Mouse (Mus musculus) lung, embryonic 16.5 days (tissue): Measurements from ENCODE around the gene Map3k12. TPM values are rescaled to one million over a fixed set of nuclear protein-coding genes. Genes with fewer than 3 reads are reported as not detected.

ENCODE experiments used
- ATAC-seq: fragments of 200-750 bp; cut with Nextera tagmentation; 2 replicates; pipeline ENCODE4 v1.8.0; 2017; ENCODE audit warnings: low read depth, mild to moderate bottlenecking, moderate library complexity
- H3K27ac ChIP-seq: fragments of 300-500 bp; sonication (generic); 2 replicates; pipeline ENCODE4 v1.5.1; 2014; ENCODE audit warnings: mild to moderate bottlenecking, control low read depth, low read length
- H3K27me3 ChIP-seq: fragments of 300-500 bp; sonication (generic); 2 replicates; pipeline ENCODE4 v1.6.1; 2014; ENCODE audit warnings: low read depth, low read length, mixed read lengths; ENCODE audit not compliant: control insufficient read depth, insufficient read depth
- H3K36me3 ChIP-seq: fragments of 300-500 bp; sonication (generic); 2 replicates; pipeline ENCODE4 v1.6.1; 2014; ENCODE audit warnings: low read length; ENCODE audit not compliant: control insufficient read depth, insufficient read depth
- H3K4me1 ChIP-seq: fragments of 300-500 bp; sonication (generic); replicated peaks from 2 replicates; pipeline ENCODE4 v1.6.1; 2014; ENCODE audit warnings: low read length, mixed read lengths; ENCODE audit not compliant: control insufficient read depth, insufficient read depth
- H3K4me2 ChIP-seq: fragments of 300-500 bp; sonication (generic); 2 replicates; pipeline ENCODE4 v1.6.1; 2014; ENCODE audit warnings: low read depth, low read length, control low read depth
- H3K4me3 ChIP-seq: fragments of 300-500 bp; sonication (generic); 2 replicates; pipeline ENCODE4 v1.5.1; 2014; ENCODE audit warnings: mild to moderate bottlenecking, low read length, control low read depth
- H3K9ac ChIP-seq: fragments of 300-500 bp; sonication (generic); 2 replicates; pipeline ENCODE4 v1.6.1; 2014; ENCODE audit warnings: low read length, control low read depth
- H3K9me3 ChIP-seq: fragments of 300-500 bp; sonication (generic); 2 replicates; pipeline ENCODE4 v1.6.1; 2016; ENCODE audit warnings: low read length; ENCODE audit not compliant: control insufficient read depth
- WGBS: fragments of 180-500 bp; shearing (Covaris S2); extraction: QIAGEN DNeasy Blood & Tissue Kit; methylation state at CpG from one replicate; pipeline ENCODE4 v1.1.7; 2014; 5-methylcytosine and 5-hydroxymethylcytosine counted together
- polyA plus RNA-seq: library from polyadenylated mRNA; unstranded; fragments of >200 nt; fragmentation: Nextera tagmentation; extraction: Ambion mirVana; gene quantifications from 2 replicates; pipeline ENCODE4 v1.2.1, GENCODE M21; 2015

Gene Map3k12
- polyA plus RNA-seq, 1 experiment from 2014 or later = 13.2 TPM

DNA sequence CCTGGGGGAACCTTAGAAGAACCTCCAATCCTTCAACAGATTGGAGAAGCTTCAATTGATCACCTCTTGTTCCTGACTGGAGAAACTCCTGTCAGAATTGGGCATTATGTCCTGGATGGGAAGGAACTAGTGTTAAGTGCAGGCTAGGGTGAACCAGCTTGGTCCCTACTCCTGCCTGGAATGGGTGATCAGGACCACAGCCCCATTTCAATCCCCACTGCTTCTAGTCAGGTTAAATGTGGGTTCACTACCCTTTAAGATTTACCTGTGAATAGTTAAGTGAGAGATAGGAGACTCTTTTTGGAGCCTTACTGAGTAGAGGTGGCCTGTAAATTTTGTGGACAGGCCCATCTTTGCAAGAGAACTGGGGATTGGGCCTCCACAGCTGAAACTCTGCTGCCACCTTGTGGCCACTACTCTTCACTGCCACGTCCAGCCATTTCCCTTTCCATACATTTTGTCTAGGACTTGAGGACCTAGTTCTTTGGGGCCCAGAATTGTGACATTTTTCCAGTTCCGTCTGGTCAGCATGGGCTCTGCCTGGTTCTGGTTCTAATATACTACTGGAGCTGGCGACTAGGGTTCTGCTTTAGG, 8.1 kb upstream of the Map3k12 start, which contains the start of gene Npff:
Npff (minus strand) TSS at position 51 of the 594 bp plus-strand sequence.
- Histone ChIP-seq H3K36me3 (peaks cover 43% of the 10 kb centered on the region), H3K4me2 (no peak within 1 kb of the TSS), H3K9ac (no peak within 1 kb of the TSS), H3K4me3 (no peak within 1 kb of the TSS), H3K9me3 (no peaks in the 10 kb centered on the region), H3K27ac (no peak within 1 kb of the TSS), H3K4me1 (no peaks in the 10 kb centered on the region; the same call in 1 of the 2 replicates), H3K27me3 (no peaks in the 10 kb centered on the region)
- WGBS = 1% methylated on average over 3 of the region's 3 CpGs
- peak; percentile 56; the same call in 1 of the 2 replicates for ATAC-seq

- H3K4me1 ChIP-seq = peaks cover 6% of the 10 kb centered on the region
- no peak for ATAC-seq
- H3K9me3 ChIP-seq = no peaks in the 10 kb centered on the region
- H3K27me3 ChIP-seq = no peaks in the 10 kb centered on the region
- peaks cover 16% of the 10 kb centered on the region; the same call in 1 of the 2 replicates for H3K36me3 ChIP-seq
- H3K27ac ChIP-seq = no peak overlapping the region
- 78% methylated on average over 4 of the region's 4 CpGs for WGBS
- no peak overlapping the region for H3K4me2 ChIP-seq
- no peak overlapping the region for H3K4me3 ChIP-seq
- no peak overlapping the region for H3K9ac ChIP-seq
These were observed 4.6 kb upstream of the Map3k12 start for GRCm38 (mm10) chr15:102521480-102521879.

DNA sequence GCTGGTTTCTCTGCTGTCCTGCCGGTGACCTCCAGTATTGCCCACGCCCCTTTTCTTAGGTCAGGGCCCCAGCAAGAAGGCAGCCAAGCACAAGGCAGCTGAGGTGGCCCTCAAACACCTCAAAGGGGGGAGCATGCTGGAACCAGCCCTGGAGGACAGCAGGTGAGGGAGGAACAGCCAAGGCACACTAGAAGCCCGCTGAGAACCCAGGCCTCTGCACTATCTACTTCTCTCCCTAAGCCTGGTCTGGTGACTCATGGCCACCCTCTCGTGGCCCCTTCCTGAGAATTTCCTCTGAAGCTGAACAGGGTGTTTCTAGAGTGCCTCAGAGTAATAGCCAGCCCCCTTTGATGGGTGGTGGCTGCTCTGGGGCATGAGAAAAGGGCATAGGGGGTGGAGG, 3.6 kb upstream of the Map3k12 start:
- Histone ChIP-seq H3K4me2 (no peak overlapping the region), H3K4me1 (peaks cover 14% of the 10 kb centered on the region), H3K4me3 (no peak overlapping the region), H3K36me3 (peaks cover 16% of the 10 kb centered on the region; the same call in 1 of the 2 replicates), H3K27me3 (no peaks in the 10 kb centered on the region), H3K9me3 (no peaks in the 10 kb centered on the region), H3K27ac (no peak overlapping the region), H3K9ac (no peak overlapping the region)
- ATAC-seq = no peak
- WGBS = 67% methylated on average over 4 of the region's 4 CpGs

DNA sequence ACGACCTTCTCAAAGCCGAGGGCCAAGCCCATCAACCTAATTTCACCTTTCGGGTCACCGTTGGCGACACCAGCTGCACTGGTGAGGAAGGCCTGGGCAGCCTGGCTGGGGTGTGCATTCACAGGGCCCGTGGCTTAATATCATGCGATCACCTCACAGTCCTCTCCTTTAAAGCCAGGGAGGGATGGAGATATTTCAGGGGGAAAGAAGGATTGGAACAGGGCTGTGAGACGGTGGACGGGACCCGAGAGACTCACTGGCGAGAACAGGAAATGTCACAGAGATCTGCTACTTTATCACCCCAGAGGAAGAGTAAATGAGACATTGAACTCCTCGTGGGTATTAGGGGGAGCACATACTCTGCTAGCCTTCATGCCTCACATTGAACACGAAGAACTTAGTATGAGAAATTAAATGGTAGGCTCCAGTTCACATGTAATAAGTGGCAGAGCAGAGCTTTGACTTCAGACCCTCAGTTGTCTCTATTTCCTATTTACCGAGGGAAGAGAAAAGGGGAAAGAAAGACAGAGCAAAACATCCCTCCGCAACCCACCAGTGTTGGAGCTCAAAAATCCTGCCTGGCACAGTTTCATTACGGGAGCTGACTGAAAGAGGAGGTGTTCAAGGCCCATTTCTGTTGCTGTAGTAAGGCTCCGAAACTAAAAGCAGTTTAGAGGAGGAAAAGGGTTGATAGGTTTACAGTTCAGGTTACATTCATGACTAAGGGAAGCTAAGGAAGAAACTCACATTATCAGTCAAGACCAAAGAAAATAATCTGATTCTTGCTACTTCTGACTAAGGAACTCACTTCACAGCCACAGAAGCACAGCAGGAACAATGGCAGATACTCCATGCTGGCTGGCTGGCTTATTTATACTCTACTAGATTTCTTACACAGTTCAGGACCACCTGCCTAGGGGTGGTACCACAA, 2.6 kb upstream of the Map3k12 start:
- peak overlapping the region; percentile 92 for H3K9ac ChIP-seq
- peak overlapping the region; percentile 99; the same call in 1 of the 2 replicates for H3K27ac ChIP-seq
- no peaks in the 10 kb centered on the region for H3K9me3 ChIP-seq
- H3K27me3 ChIP-seq = no peaks in the 10 kb centered on the region
- H3K36me3 ChIP-seq = peaks cover 15% of the 10 kb centered on the region; the same call in 1 of the 2 replicates
- ATAC-seq = no peak
- WGBS = 51% methylated on average over 15 of the region's 17 CpGs
- peak overlapping the region; percentile 82 for H3K4me2 ChIP-seq
- peak overlapping the region; percentile 60 for H3K4me3 ChIP-seq
- peaks cover 14% of the 10 kb centered on the region for H3K4me1 ChIP-seq

- H3K9me3 ChIP-seq = no peaks in the 10 kb centered on the region
- ATAC-seq = no peak
- 8% methylated on average over 9 of the region's 9 CpGs for WGBS
These were observed 2.0 kb upstream of the Map3k12 start for GRCm38 (mm10) chr15:102518859-102519201.

GRCm38 (mm10) chr15:102517976-102518858, 1.4 kb upstream of the Map3k12 start, which contains the start of gene Tarbp2:
Tarbp2 (plus strand) TSS chr15:102518192.
- peak within 1 kb of the TSS; percentile 92 for H3K9ac ChIP-seq
- peak within 1 kb of the TSS; percentile 89 for H3K4me2 ChIP-seq
- H3K36me3 ChIP-seq = peaks cover 6% of the 10 kb centered on the region; the same call in 1 of the 2 replicates
- peaks cover 14% of the 10 kb centered on the region for H3K4me1 ChIP-seq
- no peaks in the 10 kb centered on the region for H3K9me3 ChIP-seq
- under 1% methylated on average over 60 of the region's 60 CpGs for WGBS
- peak within 1 kb of the TSS; percentile 60 for H3K4me3 ChIP-seq
- ATAC-seq = peak; percentile 92
- no peaks in the 10 kb centered on the region for H3K27me3 ChIP-seq
- H3K27ac ChIP-seq = peak within 1 kb of the TSS; percentile 99

More at GRCm38 (mm10) chr15:102518859-102519201, 2.0 kb upstream of the Map3k12 start:
- peaks cover 14% of the 10 kb centered on the region for H3K4me1 ChIP-seq
- no peaks in the 10 kb centered on the region for H3K27me3 ChIP-seq
- H3K27ac ChIP-seq = peak overlapping the region; percentile 99
- peak overlapping the region; percentile 82 for H3K4me2 ChIP-seq
- H3K36me3 ChIP-seq = peaks cover 10% of the 10 kb centered on the region; the same call in 1 of the 2 replicates
- peak overlapping the region; percentile 60 for H3K4me3 ChIP-seq
- H3K9ac ChIP-seq = peak overlapping the region; percentile 92

DNA sequence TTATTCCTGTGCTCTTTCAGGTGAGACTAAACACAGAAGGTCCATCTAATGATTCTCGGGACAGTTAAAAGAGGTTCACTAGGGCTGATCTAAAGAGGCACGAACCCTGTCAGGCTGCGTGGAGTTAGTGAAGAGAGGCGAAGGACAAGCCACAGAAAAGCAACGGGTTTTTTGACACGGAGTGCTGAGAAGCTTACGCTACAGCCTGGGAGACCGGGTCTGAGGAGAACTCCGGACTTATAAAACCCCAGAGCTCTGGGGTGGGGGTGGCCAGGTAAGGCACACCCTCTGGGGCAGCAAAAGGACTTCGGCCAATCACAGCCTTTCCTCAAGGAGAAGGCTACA, 739 bp upstream of the Map3k12 start:
- Histone ChIP-seq H3K4me3 (peak overlapping the region; percentile 60), H3K4me1 (peaks cover 14% of the 10 kb centered on the region), H3K9me3 (no peaks in the 10 kb centered on the region), H3K4me2 (peak overlapping the region; percentile 89), H3K27ac (peak overlapping the region; percentile 83), H3K36me3 (peaks cover 6% of the 10 kb centered on the region; the same call in 1 of the 2 replicates), H3K9ac (peak overlapping the region; percentile 64), H3K27me3 (no peaks in the 10 kb centered on the region)
- 0% methylated on average over 10 of the region's 10 CpGs for WGBS
- no peak for ATAC-seq

DNA sequence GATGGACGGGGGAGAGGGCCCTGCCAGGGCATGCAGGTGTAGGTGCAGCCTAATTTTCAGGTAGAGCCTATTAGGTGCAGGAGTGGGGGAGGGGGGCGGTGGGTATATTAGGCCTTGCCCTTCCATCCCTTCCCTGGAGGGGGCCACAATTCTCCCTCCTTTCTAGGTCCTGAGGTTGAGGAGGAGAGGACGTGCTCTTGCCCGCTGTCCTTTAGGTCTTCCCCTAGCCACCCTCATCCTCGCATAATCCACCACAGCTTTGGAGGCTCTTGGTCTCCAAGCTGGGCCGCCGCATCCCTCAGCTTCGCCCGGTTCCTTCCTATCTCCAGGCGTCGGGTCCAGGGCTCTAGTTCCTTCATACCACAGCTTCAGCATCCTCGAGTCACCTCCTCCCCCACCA, 571 bp downstream of the Map3k12 start:
- Histone ChIP-seq H3K4me3 (peak overlapping the region; percentile 60), H3K4me2 (peak overlapping the region; percentile 89), H3K27ac (peak overlapping the region; percentile 83), H3K9me3 (no peaks in the 10 kb centered on the region), H3K4me1 (peaks cover 21% of the 10 kb centered on the region), H3K27me3 (no peaks in the 10 kb centered on the region), H3K36me3 (no peaks in the 10 kb centered on the region), H3K9ac (peak overlapping the region; percentile 64)
- no peak for ATAC-seq
- 1% methylated on average over 12 of the region's 12 CpGs for WGBS
